Mouse (Mus musculus): Measurements from ENCODE around the gene Timm8a1.
A peak's percentile ranks its signal among the peaks of the same experiment; 100 is the strongest.
"Not testable (repeated sequence)": the region's sequence is repeated elsewhere in the genome, so short reads cannot be mapped to it uniquely, and the experiment has no call there.

Timm8a1 gene

GRCm38 (mm10) chrX:134541145-134541954, at the start of gene Timm8a1:
Timm8a1 (minus strand) TSS chrX:134541865.
- DNase-seq (ENCODE audit: extremely low spot score), result peak; percentile 75

- DNase-seq (ENCODE audit: extremely low spot score), result no peak
Observed at GRCm38 (mm10) chrX:134589836-134590235, 48.2 kb upstream of the Timm8a1 start.

DNA sequence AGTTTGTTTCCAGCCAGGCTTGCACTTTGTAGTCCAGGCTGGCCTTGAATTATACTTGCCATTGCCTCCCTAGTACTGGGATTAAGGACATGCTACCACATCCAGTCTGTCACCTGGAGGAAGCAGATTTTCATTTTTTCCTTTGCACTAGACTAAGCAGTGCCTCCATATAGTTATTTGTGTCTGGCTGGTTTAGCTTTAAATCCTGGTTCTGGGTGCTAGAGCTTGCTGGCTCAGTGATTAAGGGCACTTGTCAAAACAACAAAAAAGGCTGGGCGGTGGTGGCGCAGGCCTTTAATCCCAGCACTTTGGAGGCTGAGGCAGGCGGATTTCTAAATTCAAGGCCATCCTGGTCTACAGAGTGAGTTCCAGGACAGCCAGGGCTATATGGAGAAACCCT, 47.3 kb upstream of the Timm8a1 start:
- DNase-seq (ENCODE audit: extremely low spot score), result no peak

DNA sequence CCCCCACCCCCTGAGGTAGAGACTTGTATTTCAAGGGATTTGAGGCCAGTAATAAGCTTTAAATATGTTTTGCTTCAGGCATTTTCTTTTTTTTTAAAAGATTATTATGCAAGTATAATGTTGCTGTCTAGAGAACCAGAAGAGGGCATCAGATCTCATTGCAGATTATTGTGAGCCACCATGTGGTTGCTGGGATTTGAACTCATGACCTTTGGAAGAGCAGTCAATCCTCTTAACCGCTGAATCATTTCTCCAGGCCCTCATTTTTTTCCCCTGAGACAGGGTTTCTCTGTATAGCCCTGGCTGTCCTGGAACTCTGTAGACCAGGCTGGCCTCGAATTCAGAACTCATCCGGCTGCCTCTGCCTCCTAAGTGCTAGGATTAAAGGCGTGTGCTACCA, 46.6 kb upstream of the Timm8a1 start:
- no peak for DNase-seq (ENCODE audit: extremely low spot score)

DNA sequence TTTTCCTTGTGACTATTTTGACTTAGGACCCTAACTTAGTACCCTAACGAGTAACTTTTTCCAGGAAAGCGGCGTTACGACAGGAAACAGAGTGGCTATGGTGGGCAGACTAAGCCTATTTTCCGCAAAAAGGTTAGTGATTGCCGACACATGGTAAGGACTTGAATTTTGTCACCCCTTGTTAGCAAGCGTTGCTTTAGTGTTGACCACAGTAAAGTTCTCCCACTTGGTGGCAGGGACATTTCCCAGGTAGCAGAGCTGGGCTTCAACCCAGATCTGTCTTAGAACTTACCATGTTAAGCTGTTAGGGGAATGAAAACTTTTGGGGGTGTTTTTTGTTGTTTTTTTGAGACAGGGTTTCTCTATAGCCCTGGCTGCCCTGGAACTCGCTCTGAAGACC, 44.8 kb upstream of the Timm8a1 start:
- DNase-seq (ENCODE audit: extremely low spot score), result no peak

DNA sequence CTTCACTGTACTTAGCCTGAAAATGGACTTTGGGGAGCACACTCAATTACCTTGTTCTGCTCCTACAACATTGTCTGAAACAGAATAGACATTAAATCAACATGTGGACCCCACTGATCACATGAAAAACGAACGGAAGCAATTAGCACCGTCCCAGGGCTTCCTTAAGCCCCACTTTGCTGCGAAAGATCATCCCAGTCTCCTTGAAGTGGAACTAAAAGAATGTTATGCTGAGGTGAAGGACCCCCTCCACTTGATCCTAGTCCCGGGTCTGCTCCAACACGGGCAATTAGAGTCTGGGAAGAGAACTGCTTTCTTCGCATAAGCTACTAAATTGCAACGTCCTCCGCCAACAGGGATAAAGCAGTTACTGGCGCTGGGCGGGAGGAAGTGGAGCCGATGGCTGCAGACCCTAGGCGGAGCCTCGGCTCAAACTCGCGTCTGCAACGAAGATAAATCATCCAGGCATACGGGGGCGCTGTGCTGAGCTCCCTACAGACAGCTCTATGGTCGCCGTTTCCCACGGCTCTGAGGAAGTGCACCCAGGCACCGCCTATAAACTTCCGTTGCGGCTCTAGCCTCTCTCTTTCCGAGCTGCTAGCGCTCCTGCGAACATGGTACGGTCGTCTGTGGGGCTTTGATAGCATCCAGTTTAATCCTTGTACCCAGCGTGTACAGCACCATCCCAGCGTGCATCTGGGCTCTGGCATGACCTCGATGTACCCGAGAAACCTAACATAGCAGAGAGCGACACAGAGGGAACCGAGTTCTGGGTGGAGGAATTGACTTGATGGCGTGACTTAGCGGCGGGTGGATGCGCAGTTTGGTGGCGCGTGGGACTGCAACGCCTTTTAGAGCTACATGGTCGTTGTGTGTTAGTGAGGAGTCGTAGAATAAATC, 43.7 kb upstream of the Timm8a1 start, which contains the start of gene Rpl36a:
Gene Rpl36a (plus strand): TSS at position 552 of the 900 bp plus-strand sequence.
- DNase-seq (ENCODE audit: extremely low spot score), result peak; percentile 86

DNA sequence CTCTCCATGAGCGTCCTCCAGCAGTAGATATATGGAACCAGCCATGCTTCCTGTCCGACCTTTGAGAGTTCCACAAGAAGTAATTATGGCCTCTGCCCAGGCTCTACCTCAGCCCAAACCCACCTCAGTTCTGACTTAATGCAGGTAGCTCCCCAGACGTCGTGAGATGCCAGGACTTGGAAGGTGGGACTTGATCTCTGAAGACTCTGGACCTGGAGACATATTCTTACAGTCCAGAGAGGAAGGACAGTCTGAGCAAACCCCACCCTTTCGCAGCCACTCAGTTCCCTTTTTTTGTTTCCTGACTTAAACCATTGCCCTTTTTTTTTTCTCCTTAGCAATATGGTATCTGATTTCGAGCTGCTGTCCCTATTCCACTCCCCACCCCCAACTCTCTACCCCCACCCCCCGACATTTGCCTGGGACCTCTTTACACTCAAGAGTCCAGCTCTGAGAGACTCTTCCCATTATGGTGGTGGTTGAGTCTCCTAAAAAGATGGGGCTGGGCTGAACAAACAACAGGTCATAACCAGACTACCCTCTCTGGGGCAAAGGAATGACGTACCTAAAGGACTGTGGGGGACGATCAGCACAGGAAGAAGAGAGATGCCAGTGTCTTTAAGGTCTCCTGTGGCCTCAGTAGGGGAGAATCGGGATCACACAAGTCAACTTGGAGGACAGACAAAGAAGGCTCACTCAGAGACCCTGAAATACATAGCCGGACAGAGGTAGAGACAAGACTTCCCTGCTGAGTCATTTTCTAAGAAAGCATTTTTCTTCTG, 41.4 kb upstream of the Timm8a1 start, which contains the start of gene Btk:
Gene Btk (minus strand): TSS at position 683 of the 782 bp plus-strand sequence.
- DNase-seq (ENCODE audit: extremely low spot score), result no peak

GRCm38 (mm10) chrX:134582270-134582669, 40.6 kb upstream of the Timm8a1 start:
- no peak for DNase-seq (ENCODE audit: extremely low spot score)

DNA sequence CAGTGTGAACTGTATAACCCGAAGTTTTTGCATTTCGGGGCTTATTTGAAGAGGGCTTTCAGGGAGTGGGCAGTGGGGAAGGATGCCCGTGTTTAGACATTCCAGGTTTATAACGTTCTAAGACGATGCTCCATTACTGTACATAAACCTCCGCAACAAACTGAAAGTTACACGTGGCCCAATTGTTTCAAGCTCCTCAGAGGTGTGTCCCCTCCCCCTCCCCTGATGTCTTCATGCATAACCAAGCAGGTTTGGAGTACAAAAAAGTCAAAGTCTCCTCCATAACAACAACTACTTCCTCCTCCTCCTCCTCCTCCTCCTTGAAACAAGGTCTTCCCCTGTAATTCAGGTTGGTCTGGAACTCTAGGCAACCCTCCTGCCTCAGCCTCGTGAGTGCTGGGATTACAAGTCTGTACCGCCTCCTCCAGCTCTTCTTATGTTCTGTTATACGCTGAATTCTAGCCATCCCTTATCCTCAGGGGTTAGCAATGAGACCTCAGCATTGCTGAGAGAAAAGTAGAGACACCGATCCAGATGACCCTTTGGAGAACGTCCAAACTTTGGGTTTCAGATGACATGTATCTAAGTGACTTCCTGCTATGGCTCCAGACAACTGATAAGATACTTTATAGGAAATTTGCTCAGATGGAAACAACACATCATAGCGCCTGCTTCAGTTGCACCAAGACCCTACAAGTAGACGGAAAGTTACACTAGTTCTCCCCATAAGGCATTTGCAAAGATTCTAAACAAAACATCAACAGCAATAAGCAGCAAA, 39.1 kb upstream of the Timm8a1 start:
- no peak for DNase-seq (ENCODE audit: extremely low spot score)

- DNase-seq (ENCODE audit: extremely low spot score), result no peak
Observed at GRCm38 (mm10) chrX:134577896-134578295, 36.2 kb upstream of the Timm8a1 start.

DNA sequence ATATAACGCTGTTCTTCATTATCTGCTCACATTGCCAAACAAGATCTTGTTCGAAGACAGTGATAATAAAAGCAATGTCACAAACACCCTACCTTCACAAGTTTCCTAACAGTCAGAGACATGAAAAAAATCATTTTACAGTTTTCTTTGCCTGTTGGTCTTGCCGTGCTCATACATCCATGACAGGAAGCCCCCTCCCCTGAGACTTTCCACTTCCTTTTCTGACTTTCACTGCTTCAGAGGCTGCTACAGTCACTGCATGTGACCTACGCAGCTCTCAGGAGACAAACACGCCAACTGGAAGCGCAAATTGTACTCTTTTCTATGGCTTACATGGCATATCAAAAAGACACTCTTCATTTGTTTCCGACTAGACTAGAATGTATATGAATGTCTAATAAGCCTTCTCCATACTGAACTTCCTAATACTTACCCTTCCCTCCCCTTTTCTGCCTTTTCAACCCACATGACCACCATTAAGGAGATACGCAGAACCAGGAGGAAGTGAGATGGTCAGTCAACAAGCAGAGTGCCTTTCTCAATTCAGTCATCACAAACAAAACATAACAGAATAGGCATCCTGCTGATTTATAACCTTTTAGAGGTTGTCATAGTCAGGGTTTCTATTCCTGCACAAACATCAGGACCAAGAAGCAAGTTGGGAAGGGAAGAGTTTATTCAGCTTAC, 25.0 kb upstream of the Timm8a1 start:
- no peak for DNase-seq (ENCODE audit: extremely low spot score)

DNA sequence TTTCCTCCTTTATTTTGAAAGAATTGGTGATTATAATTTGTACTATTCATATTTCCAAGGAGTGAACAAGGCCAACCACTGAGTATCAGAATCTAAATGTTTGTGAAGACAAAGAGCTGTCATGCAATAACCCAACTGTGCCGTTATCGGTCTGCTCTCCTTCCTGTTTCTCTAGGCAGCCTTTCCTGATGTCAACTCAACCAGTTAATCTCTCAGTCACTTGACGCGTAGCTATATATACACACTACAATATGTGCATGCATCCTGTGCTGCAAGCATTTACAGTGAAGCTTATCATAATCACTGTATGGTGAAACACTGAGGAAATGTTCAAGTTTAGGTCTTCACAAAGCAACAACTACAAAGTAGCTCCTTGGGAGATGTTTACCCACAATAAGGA, 22.7 kb upstream of the Timm8a1 start:
- DNase-seq (ENCODE audit: extremely low spot score), result no peak

GRCm38 (mm10) chrX:134554425-134554824, 12.8 kb upstream of the Timm8a1 start:
- no peak for DNase-seq (ENCODE audit: extremely low spot score)

GRCm38 (mm10) chrX:134553326-134553725, 11.7 kb upstream of the Timm8a1 start:
- no peak for DNase-seq (ENCODE audit: extremely low spot score)

- peak; percentile 50 for DNase-seq (ENCODE audit: extremely low spot score)
Observed at GRCm38 (mm10) chrX:134550903-134551302, 9.2 kb upstream of the Timm8a1 start.

DNA sequence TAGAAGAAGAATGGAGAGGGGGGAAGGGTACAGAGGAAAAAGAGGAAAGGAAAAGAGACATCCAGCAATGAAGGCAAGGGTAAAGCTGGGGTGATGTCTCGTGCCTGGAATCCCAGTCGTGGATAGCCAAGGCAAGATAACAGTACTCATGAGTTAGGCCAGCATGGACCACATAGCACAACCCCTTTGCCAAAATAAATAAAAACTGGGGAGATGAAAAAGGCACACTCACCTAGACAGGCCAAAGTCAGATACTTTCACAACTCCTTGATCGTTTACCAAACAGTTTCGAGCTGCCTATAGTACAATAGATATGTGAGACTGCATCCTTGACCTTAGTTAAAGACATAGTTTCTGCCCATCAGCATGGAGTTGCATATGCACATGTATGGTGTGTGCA, 5.7 kb upstream of the Timm8a1 start:
- no peak for DNase-seq (ENCODE audit: extremely low spot score)

DNA sequence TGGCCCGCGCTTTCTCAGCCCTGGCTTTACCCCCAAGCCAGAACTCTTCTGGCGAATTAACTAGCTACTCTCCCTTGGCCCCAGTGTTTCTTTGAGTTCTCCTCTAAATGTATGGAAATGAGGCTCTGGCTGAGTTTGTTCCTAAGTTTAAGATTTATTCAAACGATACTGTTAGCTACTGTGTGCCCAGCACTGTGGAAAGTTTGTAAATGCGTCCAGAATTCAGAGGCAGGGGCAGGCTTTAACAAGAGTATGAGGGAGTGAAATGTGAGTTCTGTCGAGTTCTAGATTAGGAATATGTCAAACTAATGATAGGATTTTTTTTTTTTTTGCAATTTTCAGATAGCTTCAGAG, 267 bp upstream of the Timm8a1 start:
- no peak for DNase-seq (ENCODE audit: extremely low spot score)

GRCm38 (mm10) chrX:134540414-134541135, 1.1 kb downstream of the Timm8a1 start:
- peak; percentile 21 for DNase-seq (ENCODE audit: extremely low spot score)

DNA sequence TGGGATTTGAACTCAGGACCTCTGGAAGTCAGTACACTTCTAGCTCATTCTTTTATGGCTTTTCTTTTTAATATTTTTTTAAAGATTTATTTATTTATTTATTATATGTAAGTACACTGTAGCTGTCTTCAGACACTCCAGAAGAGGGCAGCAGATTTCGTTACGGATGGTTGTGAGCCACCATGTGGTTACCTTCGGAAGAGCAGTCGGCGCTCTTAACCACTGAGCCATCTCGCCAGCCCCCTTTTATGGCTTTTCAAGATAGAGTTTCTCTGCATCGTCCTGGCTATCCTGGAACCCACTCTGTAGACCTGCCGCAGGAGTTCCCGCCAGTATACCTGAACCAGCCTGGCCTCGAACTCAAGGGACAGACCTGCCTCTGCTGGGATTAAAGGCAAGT, 1.9 kb downstream of the Timm8a1 start:
- not testable (repeated sequence) for DNase-seq (ENCODE audit: extremely low spot score)

DNA sequence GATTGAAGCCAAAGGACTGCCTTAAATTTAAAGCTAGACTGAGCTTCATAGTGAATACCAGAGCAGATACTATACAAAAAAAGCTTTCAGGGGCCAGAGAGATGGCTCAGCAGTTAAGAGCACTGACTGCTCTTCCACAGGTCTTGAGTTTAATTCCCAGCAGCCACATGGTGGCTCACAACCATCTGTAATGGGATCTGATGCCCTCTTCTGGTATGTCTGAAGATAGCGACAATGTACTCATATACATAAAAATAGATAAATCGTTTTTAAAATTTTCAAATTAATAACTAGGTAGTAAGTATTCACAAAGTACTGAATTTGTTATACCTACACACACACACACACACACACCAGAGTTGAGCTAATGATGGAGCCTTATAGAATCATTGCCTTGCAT, 8.3 kb downstream of the Timm8a1 start:
- DNase-seq (ENCODE audit: extremely low spot score), result no peak
